Comparison of ENCODE assay signal across 8 mouse cellular contexts in genomic region chr8:104042434-104042833, GRCm38 (mm10). TPM values are rescaled to one million over a fixed set of nuclear protein-coding genes. Genes with fewer than 3 reads are reported as not detected.
DNase-seq lines count a peak whose midpoint lies in the region; ATAC-seq lines count a peak whose summit lies in the region.

No protein-coding gene starts in this region.

- H3K36me3 ChIP-seq in liver, embryonic 12.5 days = no peaks in the 10 kb centered on the region

- H3K27ac ChIP-seq in liver, embryonic 12.5 days = no peak overlapping the region

- H3K9ac ChIP-seq in liver, embryonic 12.5 days = no peak overlapping the region

- peak; percentile 44; the same call in 1 of the 2 replicates for ATAC-seq in liver, embryonic 12.5 days
- no peak for ATAC-seq in monocyte, adult 5-6 weeks (replicated peaks; ENCODE audit: insufficient number of reproducible peaks, low FRiP score, low TSS enrichment, poor library complexity, severe bottlenecking)

- 5% methylated on average over 8 of the region's 8 CpGs for WGBS in liver, embryonic 12.5 days (ENCODE audit: insufficient replicate concordance)

- H3K4me2 ChIP-seq in liver, embryonic 12.5 days = peak overlapping the region; percentile 14

- H3K27me3 ChIP-seq in liver, embryonic 12.5 days (replicated peaks) = no peaks in the 10 kb centered on the region

- no peak overlapping the region for H3K4me3 ChIP-seq in liver, embryonic 12.5 days

- peak; percentile 30 for DNase-seq in adrenal gland, postnatal 14 days
- DNase-seq in adrenal gland, postnatal 10 days = no peak
- peak; percentile 42 to 52 for DNase-seq in kidney, postnatal 4 days
- DNase-seq in kidney, adult 8-10 months = no peak
- peak; percentile 82 for DNase-seq in thymus, postnatal 10 days (ENCODE audit: low spot score in 2 of 2)
- no peak for DNase-seq in gastrocnemius, adult 8-10 months (ENCODE audit: low spot score in 2 of 2)

- H3K9me3 ChIP-seq in liver, embryonic 12.5 days (replicated peaks) = no peaks in the 10 kb centered on the region

- H3K4me1 ChIP-seq in liver, embryonic 12.5 days = 0 out of 2 replicates have a peak, but pooled peaks cover 8% of the 10 kb centered on the region

RNA-seq across cellular contexts. Expression of gene Cdh5, which starts 59.0 kb away (rescaled TPM):
- total RNA-seq in adrenal gland, postnatal 14 days (2021) = 137 and 152 TPM in 2 replicates
- total RNA-seq in adrenal gland, postnatal 10 days (2021) = 100 to 1,000 TPM; 161 to 189 TPM
- 9.4 and 9.9 TPM in 2 replicates for polyA plus RNA-seq in liver, embryonic 12.5 days (2016; fragmentation: Nextera tagmentation; extraction: Ambion mirVana)
- not detected in 3 replicates for total RNA-seq in monocyte, adult 5-6 weeks (2017)
- total RNA-seq in gastrocnemius, adult 8-10 months (2022) = 10 to 100 TPM; 25.8 to 39.6 (median 26.4) TPM

Comparison
In these comparisons a context has a peak if more than half of its experiments do, and no peak if none do; other contexts are left out.
1. DNase-seq: peak in adrenal gland, postnatal 14 days (single experiment), kidney, postnatal 4 days (2 of 2) and thymus, postnatal 10 days (2 of 2); none in adrenal gland, postnatal 10 days (single experiment), kidney, adult 8-10 months (0 of 2) and gastrocnemius, adult 8-10 months (0 of 2).
2. RNA of gene Cdh5, which starts 59.0 kb away (total RNA-seq): 161 to 189 TPM in adrenal gland, postnatal 10 days, 137 to 152 TPM in adrenal gland, postnatal 14 days and 25.8 to 39.6 TPM in gastrocnemius, adult 8-10 months; not detected in monocyte, adult 5-6 weeks; every median in the first group is over 10 times any median in the second.